In the genomic region with DNA sequence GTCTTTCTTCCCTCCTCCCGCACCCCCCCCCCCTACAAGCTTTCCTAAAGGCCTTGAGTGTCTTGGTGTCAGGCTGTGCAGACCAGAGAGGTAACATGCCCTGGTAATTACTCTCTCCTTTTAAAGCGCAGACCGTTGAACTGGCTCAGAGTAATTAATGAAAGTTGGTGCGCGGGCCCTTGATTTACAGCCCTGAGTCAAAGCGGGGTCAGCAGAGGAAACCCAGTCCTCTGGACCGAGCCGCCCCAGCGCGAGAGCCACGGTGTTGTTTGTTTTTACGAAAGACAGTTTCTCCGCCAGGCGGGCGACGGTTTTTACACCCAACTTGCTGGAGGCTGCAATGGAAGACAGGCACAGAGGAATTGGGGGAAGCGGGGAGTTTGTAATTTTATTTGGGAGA, we compare ENCODE assay signal across 11 mouse cellular contexts. TPM values are rescaled to one million over a fixed set of nuclear protein-coding genes. Genes with fewer than 3 reads are reported as not detected.
DNase-seq lines count a peak whose midpoint lies in the region; ATAC-seq and TF ChIP-seq lines count a peak whose summit lies in the region.
"Had no signal": no experiment of that assay in that cellular context is flagged by ENCODE, and none has a peak within 500 bp of the region (broad histone marks: within the 10 kb centered on the region; RNA-seq: fewer than 3 reads in every experiment).

No protein-coding gene starts in this region.

- DNase-seq in forebrain, embryonic 10.5 days (ENCODE audit: extremely low spot score, low spot score) = peak; percentile 44
- DNase-seq in forebrain, embryonic 14.5 days (ENCODE audit: low spot score) = no peak
- peak; percentile 13 for DNase-seq in kidney, adult 18-20 months
- no peak for DNase-seq in kidney, adult 11 months
- DNase-seq in testis, postnatal 14 days (ENCODE audit: low spot score) = no peak
- no peak for DNase-seq in thymus, postnatal 10 days (ENCODE audit: low spot score in 2 of 2)
- no peak for DNase-seq in forebrain, embryonic 11.5 days (ENCODE audit: low spot score)
- DNase-seq: adrenal gland, postnatal 25 days had no signal

- no peak overlapping the region for H3K4me3 ChIP-seq in forebrain, embryonic 10.5 days
- no peak overlapping the region for H3K4me3 ChIP-seq in forebrain, embryonic 14.5 days (ENCODE audit: low read depth, low read length)
- peak overlapping the region; percentile 26; the same call in 1 of the 2 replicates for H3K4me3 ChIP-seq in testis, adult 2 months (ENCODE audit: control insufficient read depth, low read depth, low read length)
- H3K4me3 ChIP-seq in forebrain, embryonic 11.5 days (ENCODE audit: low read depth, low read length) = no peak overlapping the region

- H3K4me1 ChIP-seq in forebrain, embryonic 10.5 days = peaks cover 35% of the 10 kb centered on the region
- H3K4me1 ChIP-seq in forebrain, embryonic 14.5 days (ENCODE audit: control insufficient read depth, insufficient read depth, low read length) = no peaks in the 10 kb centered on the region; the same call in 1 of the 2 replicates
- H3K4me1 ChIP-seq in testis, adult 2 months (ENCODE audit: control insufficient read depth, insufficient read depth, low read length) = peaks cover 17% of the 10 kb centered on the region
- peaks cover under 1% of the 10 kb centered on the region for H3K4me1 ChIP-seq in forebrain, embryonic 11.5 days (replicated peaks; ENCODE audit: control insufficient read depth, insufficient read depth, low read length)

- TF ChIP-seq POLR2A in testis, adult 2 months (IDR thresholded peaks at IDR 0.05; ENCODE audit: control insufficient read depth, low read depth, low read length) = no peak

- no peaks in the 10 kb centered on the region for H3K9me3 ChIP-seq in forebrain, embryonic 10.5 days
- H3K9me3 ChIP-seq in forebrain, embryonic 14.5 days (replicated peaks; ENCODE audit: control insufficient read depth, low read length) = no peaks in the 10 kb centered on the region
- H3K9me3 ChIP-seq in forebrain, embryonic 11.5 days (ENCODE audit: control insufficient read depth, low read length) = no peaks in the 10 kb centered on the region

- no peak for TF ChIP-seq CTCF in testis, adult 2 months (IDR thresholded peaks at IDR 0.05; ENCODE audit: control insufficient read depth, insufficient read depth, insufficient replicate concordance, low read depth, low read length)

- H3K36me3 ChIP-seq in forebrain, embryonic 10.5 days (replicated peaks) = no peaks in the 10 kb centered on the region
- no peaks in the 10 kb centered on the region for H3K36me3 ChIP-seq in forebrain, embryonic 14.5 days (ENCODE audit: control insufficient read depth, insufficient read depth, low read length)
- no peaks in the 10 kb centered on the region for H3K36me3 ChIP-seq in testis, adult 2 months (ENCODE audit: control insufficient read depth, insufficient read depth, low read length)
- no peaks in the 10 kb centered on the region for H3K36me3 ChIP-seq in forebrain, embryonic 11.5 days (ENCODE audit: control insufficient read depth, insufficient read depth, low read length)

- H3K27ac ChIP-seq in forebrain, embryonic 10.5 days = no peak overlapping the region
- no peak overlapping the region for H3K27ac ChIP-seq in forebrain, embryonic 14.5 days (ENCODE audit: low read depth, low read length)
- peak overlapping the region; percentile 50; the same call in 1 of the 2 replicates for H3K27ac ChIP-seq in testis, adult 2 months (ENCODE audit: control insufficient read depth, insufficient read depth, low read depth, low read length)
- no peak overlapping the region for H3K27ac ChIP-seq in forebrain, embryonic 11.5 days (ENCODE audit: low read depth, low read length)

- under 1% methylated on average over 17 of the region's 17 CpGs for WGBS in forebrain, embryonic 10.5 days
- WGBS in forebrain, embryonic 14.5 days = under 1% methylated on average over 16 of the region's 17 CpGs
- WGBS in forebrain, embryonic 11.5 days = under 1% methylated on average over 17 of the region's 17 CpGs

- no peak for ATAC-seq in forebrain, embryonic 14.5 days
- ATAC-seq in forebrain, embryonic 11.5 days (replicated peaks; ENCODE audit: low FRiP score) = no peak

- H3K4me2 ChIP-seq in forebrain, embryonic 14.5 days (ENCODE audit: low read length) = no peak overlapping the region
- H3K4me2 ChIP-seq in forebrain, embryonic 11.5 days (ENCODE audit: low read depth, low read length, severe bottlenecking) = no peak overlapping the region

- H3K27me3 ChIP-seq in forebrain, embryonic 10.5 days (ENCODE audit: poor library complexity, severe bottlenecking) = peaks cover 100% of the 10 kb centered on the region
- H3K27me3 ChIP-seq in forebrain, embryonic 14.5 days (replicated peaks; ENCODE audit: control insufficient read depth, insufficient read depth, low read length) = peaks cover 96% of the 10 kb centered on the region
- peaks cover 6% of the 10 kb centered on the region for H3K27me3 ChIP-seq in testis, adult 2 months (ENCODE audit: control insufficient read depth, insufficient read depth, low read length)
- H3K27me3 ChIP-seq in forebrain, embryonic 11.5 days (ENCODE audit: control insufficient read depth, insufficient read depth, low read length) = peaks cover 95% of the 10 kb centered on the region

- no peak overlapping the region for H3K9ac ChIP-seq in forebrain, embryonic 14.5 days (ENCODE audit: low read length)
- no peak overlapping the region for H3K9ac ChIP-seq in forebrain, embryonic 11.5 days (ENCODE audit: low read length)

RNA-seq across cellular contexts. Expression of a gene that starts 6.0 kb away (rescaled TPM):
- polyA plus RNA-seq in forebrain, embryonic 10.5 days (2016; fragmentation: Nextera tagmentation; extraction: Ambion mirVana) = 0.12 and 0.21 TPM in 2 replicates
- polyA plus RNA-seq in forebrain, embryonic 14.5 days (2014; fragmentation: Nextera tagmentation; extraction: Ambion mirVana) = not detected in 2 replicates
- polyA plus RNA-seq in testis, adult 2 months (2012; rRNA removed) = 31.5 and 40.2 TPM in 2 replicates
- polyA plus RNA-seq in forebrain, embryonic 11.5 days (2014; fragmentation: Nextera tagmentation; extraction: Ambion mirVana) = 0.11 and 0.15 TPM in 2 replicates

RNA-seq across cellular contexts. Expression of a gene that starts 40.5 kb away (rescaled TPM):
- polyA plus RNA-seq in forebrain, embryonic 10.5 days (2016; fragmentation: Nextera tagmentation; extraction: Ambion mirVana) = not detected in 2 replicates
- polyA plus RNA-seq in forebrain, embryonic 14.5 days (2014; fragmentation: Nextera tagmentation; extraction: Ambion mirVana) = not detected in 2 replicates
- polyA plus RNA-seq in testis, adult 2 months (2012; rRNA removed) = not detected in 2 replicates
- polyA plus RNA-seq in forebrain, embryonic 11.5 days (2014; fragmentation: Nextera tagmentation; extraction: Ambion mirVana) = not detected in 2 replicates
- polyA plus RNA-seq: hindbrain, embryonic 11.5 days; liver, embryonic 16.5 days had no signal

Comparison
In these comparisons a context has a peak if more than half of its experiments do, and no peak if none do; other contexts are left out.
1. DNase-seq: peak in forebrain, embryonic 10.5 days (single experiment) and kidney, adult 18-20 months (single experiment); none in forebrain, embryonic 14.5 days (single experiment), kidney, adult 11 months (single experiment), testis, postnatal 14 days (single experiment), thymus, postnatal 10 days (0 of 2) and forebrain, embryonic 11.5 days (single experiment).
2. RNA of a gene that starts 6.0 kb away (polyA plus RNA-seq): 31.5 to 40.2 TPM in testis, adult 2 months; 0.11 to 0.15 TPM in forebrain, embryonic 11.5 days, 0.12 to 0.21 TPM in forebrain, embryonic 10.5 days and not detected in forebrain, embryonic 14.5 days; every median in the first group is over 10 times any median in the second.